Mouse (Mus musculus) megakaryocyte, embryonic 14.5 days (primary cell): ENCODE results near the gene Prrc2a.

ENCODE experiments used
- FLI1 ChIP-seq: IDR thresholded peaks from 2 replicates; pipeline ENCODE4 v1.6.1; 2012; ENCODE audit warnings: low read length, inconsistent platforms, mixed read lengths
- GATA1 ChIP-seq: IDR thresholded peaks from 3 replicates; pipeline ENCODE4 v1.6.1; 2012; ENCODE audit warnings: mixed read lengths, low read length, inconsistent platforms, borderline replicate concordance

GRCm38 (mm10) chr17:35197126-35197525, 32.4 kb upstream of the Prrc2a start:
- TF ChIP-seq GATA1 (no peak), FLI1 (no peak)
